Mouse (Mus musculus): ENCODE measurements around the gene Cep78. TPM values are rescaled to one million over a fixed set of nuclear protein-coding genes. Genes with fewer than 3 reads are reported as not detected.

Gene Cep78
- 1 to 10 TPM; 2.5 to 2.6 TPM for total RNA-seq (2021)
- long read RNA-seq, experiment 1, partial matches to known transcripts = 0 of 6 reads
- long read RNA-seq, experiment 1, other reads (novel, unspliced or antisense) = 2 of 6 reads
- long read RNA-seq, experiment 2, partial matches to known transcripts = 0 of 4 reads
- long read RNA-seq, experiment 2, other reads (novel, unspliced or antisense) = 1 of 4 reads

GRCm38 (mm10) chr19:15984449-15985171, at the start of gene Cep78:
Cep78 (minus strand) TSS chr19:15984989.
- DNase-seq (ENCODE audit: low spot score) = peak; percentile 87

- no peak for DNase-seq (ENCODE audit: low spot score)
Observed at GRCm38 (mm10) chr19:16031276-16031675, 46.5 kb upstream of the Cep78 start.

DNA sequence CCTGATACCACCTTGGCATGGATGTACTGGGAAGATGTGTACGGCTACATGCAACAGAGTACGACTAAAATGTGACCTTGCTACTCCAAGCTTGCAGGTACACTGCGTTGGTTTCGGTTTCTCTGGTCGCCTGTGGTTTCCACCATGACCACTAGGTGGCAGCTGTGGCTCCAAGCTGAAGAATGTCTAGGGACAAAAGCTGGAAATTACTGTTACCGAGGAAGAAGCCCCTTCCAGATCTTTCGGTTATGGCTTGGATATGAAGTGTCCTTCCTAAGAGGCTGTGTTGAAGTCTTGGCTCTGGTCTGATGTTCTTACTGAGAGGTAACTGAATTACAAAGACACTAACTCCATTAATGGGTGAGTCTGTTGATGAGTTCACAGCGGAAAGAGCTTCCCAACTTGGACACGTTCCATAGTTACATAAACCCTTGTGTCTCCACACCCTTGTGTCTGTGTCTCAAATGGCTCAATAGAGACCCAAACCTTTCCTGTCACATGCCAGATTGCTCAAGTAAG, 44.5 kb upstream of the Cep78 start:
- DNase-seq (ENCODE audit: low spot score) = peak; percentile 54

GRCm38 (mm10) chr19:16028746-16029252, 44.0 kb upstream of the Cep78 start:
- DNase-seq (ENCODE audit: low spot score) = no peak

GRCm38 (mm10) chr19:16027876-16028670, 43.3 kb upstream of the Cep78 start:
- DNase-seq (ENCODE audit: low spot score) = no peak

DNA sequence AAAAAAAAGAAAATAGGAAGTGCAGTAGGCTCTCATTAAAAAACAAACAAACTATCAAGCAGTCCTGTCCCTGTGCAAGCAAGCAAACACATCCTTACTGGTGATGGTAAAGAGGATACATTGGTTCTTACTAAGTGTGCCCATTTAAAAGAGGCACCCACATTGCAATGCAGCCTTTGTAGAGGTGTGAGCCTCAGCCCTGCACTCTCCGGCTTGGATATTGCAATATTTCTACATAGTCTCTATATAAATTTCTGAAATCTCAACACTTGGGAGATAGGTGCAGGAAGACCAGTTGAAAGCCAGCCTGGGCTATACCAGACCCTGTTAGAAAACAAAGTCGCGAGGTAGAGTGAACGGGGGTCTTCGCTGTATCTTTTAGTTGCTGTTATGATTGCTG, 41.5 kb upstream of the Cep78 start:
- no peak for DNase-seq (ENCODE audit: low spot score)

DNA sequence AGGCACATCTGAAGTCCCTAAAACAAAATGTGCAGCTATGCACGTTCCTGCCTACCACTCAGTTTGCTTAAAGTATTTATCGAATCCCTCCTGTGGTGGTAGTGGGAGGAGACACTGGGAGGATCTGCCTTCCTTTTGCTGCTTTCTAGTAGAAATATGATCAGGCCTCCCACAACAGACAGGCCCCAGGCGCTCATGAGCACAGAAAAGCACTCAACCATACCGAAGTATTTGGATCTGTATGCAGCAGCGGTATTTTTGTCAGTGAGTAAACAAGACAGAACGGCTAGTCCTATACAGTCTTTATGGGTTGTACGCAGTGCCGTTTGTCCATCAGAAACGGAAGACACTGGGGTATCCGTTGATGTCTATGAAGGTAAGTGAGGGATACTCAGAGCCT, 37.4 kb upstream of the Cep78 start:
- no peak for DNase-seq (ENCODE audit: low spot score)

GRCm38 (mm10) chr19:16016171-16016570, 31.4 kb upstream of the Cep78 start:
- no peak for DNase-seq (ENCODE audit: low spot score)

- DNase-seq (ENCODE audit: low spot score) = peak; percentile 39
Observed at GRCm38 (mm10) chr19:16015191-16015968, 30.6 kb upstream of the Cep78 start.

DNA sequence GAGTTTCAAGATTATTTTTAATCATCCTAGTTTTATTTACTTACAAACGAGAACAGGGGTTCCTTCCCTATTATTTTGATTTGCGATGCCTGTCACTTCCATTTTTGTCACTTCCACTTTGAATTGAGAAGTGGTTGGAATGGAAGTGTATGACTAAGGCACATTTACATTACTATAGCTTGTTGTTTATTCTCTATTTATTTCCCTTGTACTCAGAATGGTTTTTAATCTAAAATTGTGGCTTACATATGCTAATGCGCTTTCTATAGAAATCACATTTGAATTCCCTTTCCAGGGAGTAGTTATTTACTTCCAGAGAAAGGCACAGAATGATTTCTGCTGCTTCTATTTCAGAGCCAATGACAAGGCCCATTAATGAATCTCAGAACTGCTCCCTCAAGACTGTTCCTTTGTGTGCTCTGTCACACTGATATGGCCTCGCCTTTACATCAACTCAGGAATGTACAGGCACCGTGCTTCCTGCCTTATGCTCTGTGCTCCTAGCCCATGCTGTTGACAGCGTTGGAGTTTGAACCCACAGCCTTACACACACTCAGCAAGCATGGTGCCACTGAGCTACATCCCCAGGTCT, 25.1 kb upstream of the Cep78 start:
- no peak for DNase-seq (ENCODE audit: low spot score)

DNA sequence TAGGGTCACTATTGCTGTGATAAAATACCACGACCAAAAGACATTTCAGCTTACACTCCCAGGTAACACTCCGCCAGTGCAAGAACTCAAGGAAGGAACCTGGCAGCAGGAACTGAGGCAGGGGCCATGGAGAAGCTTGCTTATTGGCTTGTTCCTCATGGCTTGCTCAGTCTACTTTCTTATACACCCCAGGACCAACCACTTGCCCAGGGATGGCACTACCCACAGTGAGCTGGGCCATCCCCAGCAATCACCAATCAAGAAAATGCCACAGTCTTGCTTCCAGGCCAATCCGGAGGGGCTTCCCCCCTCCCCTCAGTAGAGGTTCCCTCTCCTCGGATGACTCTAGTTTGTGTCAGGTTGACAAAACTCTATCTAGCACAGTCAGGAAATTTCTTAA, 24.3 kb upstream of the Cep78 start:
- no peak for DNase-seq (ENCODE audit: low spot score)

DNA sequence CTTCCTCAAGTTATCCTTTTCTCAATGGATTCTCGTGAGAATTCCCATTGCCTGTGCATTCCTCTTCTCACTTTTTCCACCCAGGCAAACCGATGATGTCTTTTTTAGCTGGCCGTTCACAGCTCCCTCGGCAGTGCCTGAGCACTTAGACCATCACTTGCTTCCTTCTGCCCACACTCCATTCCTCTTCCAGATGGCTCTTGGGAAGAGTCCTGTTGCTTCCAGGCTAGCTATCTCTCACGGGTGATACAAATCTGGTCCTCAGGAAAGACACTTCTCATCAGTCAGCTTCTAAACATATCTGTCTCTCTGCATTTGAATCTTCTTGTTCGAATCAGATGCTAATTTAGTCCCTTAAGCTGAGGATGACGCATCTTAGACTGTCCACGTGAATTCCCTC, 22.3 kb upstream of the Cep78 start:
- DNase-seq (ENCODE audit: low spot score) = no peak

- DNase-seq (ENCODE audit: low spot score) = peak; percentile 57
Observed at GRCm38 (mm10) chr19:15998157-15998556, 13.4 kb upstream of the Cep78 start.

DNA sequence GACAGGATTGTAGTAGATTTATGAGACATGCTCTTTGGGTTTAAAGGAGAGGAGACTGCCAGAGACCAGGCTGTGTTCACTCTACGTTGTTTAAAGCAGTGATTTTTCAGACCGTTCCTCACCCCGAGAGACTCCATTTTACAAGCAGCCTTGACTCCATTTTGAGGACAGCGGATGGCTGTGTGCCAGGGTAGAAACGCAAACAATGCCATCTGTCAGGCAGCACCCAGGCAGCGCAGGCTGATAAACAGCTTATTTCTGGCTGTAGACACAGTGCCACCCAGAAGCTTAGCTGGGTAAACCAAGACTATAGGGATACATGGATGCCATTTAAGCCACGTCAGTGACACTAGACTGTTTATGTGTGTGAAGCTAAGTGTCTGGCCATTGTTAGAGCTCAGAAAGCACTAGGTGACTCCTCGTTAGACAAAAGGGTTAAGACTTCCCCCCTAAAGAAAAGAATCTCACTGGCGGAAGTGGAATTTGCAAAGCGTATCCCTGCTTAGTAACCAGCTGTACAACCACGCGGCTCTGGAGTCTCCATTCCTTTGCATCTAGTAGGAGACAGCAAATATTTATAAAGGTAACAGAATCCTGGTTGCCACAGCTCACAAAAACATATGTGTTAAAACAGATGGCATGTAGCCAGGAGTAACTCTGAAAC, 12.2 kb upstream of the Cep78 start:
- no peak for DNase-seq (ENCODE audit: low spot score)

DNA sequence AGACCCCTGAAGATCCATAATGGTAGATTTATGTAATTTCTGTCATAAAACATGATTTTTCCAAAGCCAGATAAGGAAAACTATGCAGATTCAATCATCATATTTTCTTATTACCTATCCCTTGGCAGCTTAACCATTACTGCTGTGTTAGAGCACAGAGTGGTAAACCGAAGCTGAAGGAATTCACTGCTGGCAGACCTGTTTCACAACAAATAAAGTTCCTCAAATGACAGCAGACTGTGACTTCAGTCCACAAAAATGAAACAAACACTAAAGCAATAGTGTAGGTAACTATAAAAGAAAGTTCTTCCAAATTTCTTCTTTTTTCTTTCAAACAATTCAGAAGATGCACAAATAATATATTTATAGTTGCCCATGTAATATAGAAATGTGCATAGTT, 5.3 kb upstream of the Cep78 start:
- DNase-seq (ENCODE audit: low spot score) = no peak

DNA sequence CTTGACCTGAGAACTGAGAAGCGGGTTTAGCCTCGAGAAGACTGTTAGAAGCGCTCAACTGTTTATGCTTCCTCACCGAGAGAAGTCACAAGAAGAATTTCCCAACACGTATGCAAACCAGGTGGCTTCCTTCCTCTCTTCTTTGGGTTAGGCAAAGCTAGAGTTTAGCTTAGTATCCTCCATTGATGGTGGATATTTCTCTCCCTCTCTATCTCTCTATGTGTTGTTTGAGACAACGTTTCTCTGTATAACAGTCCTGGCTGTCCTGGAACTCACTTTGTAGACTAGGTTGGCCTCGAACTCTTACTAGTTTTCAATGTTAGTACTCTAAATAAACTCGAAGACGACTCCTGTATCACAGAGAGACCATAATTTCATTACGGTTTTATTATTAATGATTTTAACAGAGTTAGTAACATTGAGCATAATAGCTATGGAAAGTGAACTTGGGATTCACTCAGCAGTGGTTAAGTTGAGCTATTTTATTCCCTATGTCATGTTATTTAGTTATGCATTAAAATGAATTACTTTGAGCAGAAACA, 454 bp upstream of the Cep78 start:
- DNase-seq (ENCODE audit: low spot score) = no peak

GRCm38 (mm10) chr19:15983739-15984344, 947 bp downstream of the Cep78 start:
- DNase-seq (ENCODE audit: low spot score) = no peak

DNA sequence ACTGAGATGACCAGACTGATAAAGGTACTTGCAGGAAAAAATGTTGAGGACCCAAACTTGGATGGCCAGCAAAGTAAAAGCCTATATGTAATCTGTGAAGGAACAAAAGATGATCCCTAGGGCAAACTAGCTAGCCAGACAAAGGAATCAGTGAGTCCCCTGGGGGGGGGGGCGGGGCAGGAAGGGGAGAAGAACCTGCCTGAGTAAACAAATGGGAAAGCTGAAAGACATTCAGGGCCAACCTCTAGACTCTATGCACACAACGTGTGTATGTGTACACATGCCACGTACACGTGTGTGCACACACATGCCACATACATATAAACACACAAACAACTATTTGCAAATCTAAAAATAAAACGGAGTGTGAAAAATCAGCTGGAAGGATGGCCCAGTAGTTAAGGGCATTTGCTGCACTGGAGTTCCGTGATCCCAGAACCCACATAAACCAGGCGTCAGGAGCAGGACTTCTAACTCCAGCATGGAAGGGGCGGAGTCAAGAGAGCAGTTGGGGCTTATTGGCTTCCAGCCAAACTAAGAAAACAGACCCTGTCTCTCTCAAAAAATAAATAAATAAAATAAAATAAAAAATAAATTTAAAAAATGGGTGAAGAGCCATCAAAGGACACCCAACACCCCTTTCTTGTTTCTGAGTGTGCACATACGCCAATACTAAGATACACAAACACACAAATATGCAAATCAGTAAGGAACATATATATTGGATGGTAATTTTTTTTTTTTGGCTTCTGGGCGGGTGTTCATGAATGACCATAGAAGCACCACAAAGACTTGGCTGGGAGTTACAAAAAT, 1.7 kb downstream of the Cep78 start:
- no peak for DNase-seq (ENCODE audit: low spot score)

GRCm38 (mm10) chr19:15981861-15982260, 2.9 kb downstream of the Cep78 start:
- peak; percentile 23 for DNase-seq (ENCODE audit: low spot score)

Data from gastrocnemius, adult 18-20 months (tissue).